17 mouse cellular contexts compared by ENCODE assay signal in the genomic region with DNA sequence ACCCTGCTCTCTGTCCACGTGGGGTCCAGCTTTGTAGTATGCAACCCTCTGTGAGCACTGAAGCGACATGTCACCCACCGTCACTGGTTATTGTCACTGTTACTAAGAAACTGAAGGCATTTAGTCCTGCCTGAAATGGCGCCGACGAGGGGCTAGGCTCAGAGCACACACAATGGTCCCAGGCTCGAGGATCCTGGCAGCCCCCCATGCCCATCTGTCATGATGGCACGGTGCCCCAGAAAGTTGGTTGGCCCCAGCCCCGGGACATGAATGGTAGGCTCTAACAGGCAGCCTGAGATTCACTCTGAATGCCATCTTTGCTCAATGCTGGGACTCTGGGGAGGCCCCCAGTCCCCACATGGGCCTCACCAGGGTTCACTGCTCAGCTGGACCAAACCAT.
A peak's percentile ranks its signal among the peaks of the same experiment; 100 is the strongest.
DNase-seq lines count a peak whose midpoint lies in the region; ATAC-seq lines count a peak whose summit lies in the region.
"Had no signal": no experiment of that assay in that cellular context is flagged by ENCODE, and none has a peak within 500 bp of the region (broad histone marks: within the 10 kb centered on the region; RNA-seq: fewer than 3 reads in every experiment).

No protein-coding gene starts in this region.

- no peak overlapping the region for H3K9ac ChIP-seq in neural tube, embryonic 12.5 days
- H3K9ac ChIP-seq in hindbrain, embryonic 14.5 days: no peak overlapping the region
- no peak overlapping the region for H3K9ac ChIP-seq in neural tube, embryonic 13.5 days
- no peak overlapping the region for H3K9ac ChIP-seq in liver, embryonic 12.5 days
- H3K9ac ChIP-seq: liver, embryonic 14.5 days; stomach, embryonic 15.5 days had no signal

- H3K27me3 ChIP-seq in neural tube, embryonic 12.5 days (replicated peaks): no peaks in the 10 kb centered on the region
- no peaks in the 10 kb centered on the region for H3K27me3 ChIP-seq in hindbrain, embryonic 14.5 days (ENCODE audit: control insufficient read depth, insufficient read depth, low read length)
- no peaks in the 10 kb centered on the region for H3K27me3 ChIP-seq in neural tube, embryonic 13.5 days
- no peaks in the 10 kb centered on the region for H3K27me3 ChIP-seq in liver, embryonic 12.5 days (replicated peaks)
- H3K27me3 ChIP-seq: CH12.LX; stomach, embryonic 15.5 days had no signal

- peak; percentile 43 for DNase-seq in cerebellum, adult 8-10 months
- DNase-seq in cerebellum, adult 11-12 months: no peak
- DNase-seq in neural tube, embryonic 10.5 days (ENCODE audit: extremely low spot score, low spot score): no peak
- DNase-seq in hindbrain, embryonic 14.5 days (ENCODE audit: low spot score): peak; percentile 69
- DNase-seq in heart, adult 11 months: no peak
- DNase-seq: lung, postnatal 10 days; thymus, postnatal 36 days had no signal

- WGBS in neural tube, embryonic 12.5 days: 53% methylated on average over 9 of the region's 9 CpGs
- 31% methylated on average over 9 of the region's 9 CpGs for WGBS in hindbrain, embryonic 14.5 days
- WGBS in neural tube, embryonic 13.5 days: 42% methylated on average over 9 of the region's 9 CpGs
- 72% methylated on average over 9 of the region's 9 CpGs for WGBS in liver, embryonic 12.5 days (ENCODE audit: insufficient replicate concordance)

- peaks cover 14% of the 10 kb centered on the region for H3K36me3 ChIP-seq in neural tube, embryonic 12.5 days
- peaks cover 1% of the 10 kb centered on the region; the same call in 1 of the 2 replicates for H3K36me3 ChIP-seq in hindbrain, embryonic 14.5 days (replicated peaks; ENCODE audit: control insufficient read depth, insufficient read depth)
- H3K36me3 ChIP-seq in neural tube, embryonic 13.5 days: peaks cover 16% of the 10 kb centered on the region
- H3K36me3 ChIP-seq in liver, embryonic 12.5 days: no peaks in the 10 kb centered on the region
- H3K36me3 ChIP-seq: stomach, embryonic 15.5 days had no signal

- ATAC-seq in neural tube, embryonic 12.5 days (ENCODE audit: low FRiP score, low read depth): 0 out of 2 replicates have a peak, but pooled peaks have one; percentile 18
- peak; percentile 81 for ATAC-seq in hindbrain, embryonic 14.5 days (ENCODE audit: low FRiP score)
- peak; percentile 84 for ATAC-seq in neural tube, embryonic 13.5 days (ENCODE audit: low read depth)
- no peak for ATAC-seq in liver, embryonic 12.5 days
- ATAC-seq: activated CD4-positive, CD25-positive, alpha-beta regulatory T cell, adult 4 months; inflammation-experienced regulatory T-cells, adult 6 months had no signal

- no peak overlapping the region for H3K4me3 ChIP-seq in neural tube, embryonic 12.5 days
- no peak overlapping the region for H3K4me3 ChIP-seq in hindbrain, embryonic 14.5 days (replicated peaks; ENCODE audit: low read length)
- H3K4me3 ChIP-seq in neural tube, embryonic 13.5 days: no peak overlapping the region
- no peak overlapping the region for H3K4me3 ChIP-seq in liver, embryonic 12.5 days
- H3K4me3 ChIP-seq: limb, embryonic 10.5 days; stomach, embryonic 15.5 days had no signal

- H3K4me2 ChIP-seq in neural tube, embryonic 12.5 days (replicated peaks): no peak overlapping the region
- 0 out of 2 replicates have a peak overlapping the region, but pooled peaks have one; percentile 2 for H3K4me2 ChIP-seq in hindbrain, embryonic 14.5 days (replicated peaks)
- no peak overlapping the region for H3K4me2 ChIP-seq in neural tube, embryonic 13.5 days
- no peak overlapping the region for H3K4me2 ChIP-seq in liver, embryonic 12.5 days
- H3K4me2 ChIP-seq: stomach, embryonic 15.5 days had no signal

- peaks cover 14% of the 10 kb centered on the region for H3K4me1 ChIP-seq in neural tube, embryonic 12.5 days
- peaks cover 25% of the 10 kb centered on the region for H3K4me1 ChIP-seq in hindbrain, embryonic 14.5 days (replicated peaks; ENCODE audit: control insufficient read depth, insufficient read depth, low read length)
- peaks cover 44% of the 10 kb centered on the region for H3K4me1 ChIP-seq in neural tube, embryonic 13.5 days (replicated peaks)
- no peaks in the 10 kb centered on the region for H3K4me1 ChIP-seq in liver, embryonic 12.5 days
- H3K4me1 ChIP-seq: stomach, embryonic 15.5 days had no signal

- H3K27ac ChIP-seq in neural tube, embryonic 12.5 days: no peak overlapping the region
- H3K27ac ChIP-seq in hindbrain, embryonic 14.5 days: peak overlapping the region; percentile 71
- peak overlapping the region; percentile 77 for H3K27ac ChIP-seq in neural tube, embryonic 13.5 days (replicated peaks)
- H3K27ac ChIP-seq in liver, embryonic 12.5 days: no peak overlapping the region
- H3K27ac ChIP-seq: kidney, postnatal 0 days; limb, embryonic 10.5 days; liver, embryonic 14.5 days; stomach, embryonic 15.5 days had no signal

- no peaks in the 10 kb centered on the region for H3K9me3 ChIP-seq in neural tube, embryonic 12.5 days
- no peaks in the 10 kb centered on the region for H3K9me3 ChIP-seq in hindbrain, embryonic 14.5 days (ENCODE audit: control insufficient read depth, low read length)
- H3K9me3 ChIP-seq in neural tube, embryonic 13.5 days: no peaks in the 10 kb centered on the region
- no peaks in the 10 kb centered on the region for H3K9me3 ChIP-seq in liver, embryonic 12.5 days (replicated peaks)
- H3K9me3 ChIP-seq: limb, embryonic 10.5 days; stomach, embryonic 15.5 days had no signal

Comparison
In these comparisons a context has a peak if more than half of its experiments do, and no peak if none do; other contexts are left out.
1. DNase-seq: peak in cerebellum, adult 8-10 months (single experiment) and hindbrain, embryonic 14.5 days (single experiment); none in cerebellum, adult 11-12 months (single experiment), neural tube, embryonic 10.5 days (single experiment) and heart, adult 11 months (single experiment).
2. H3K27ac ChIP-seq: peak in hindbrain, embryonic 14.5 days (single experiment) and neural tube, embryonic 13.5 days (single experiment); none in neural tube, embryonic 12.5 days (single experiment) and liver, embryonic 12.5 days (single experiment).